Mouse (Mus musculus) left cerebral cortex, adult 8-10 months (tissue): ENCODE data around the gene Car11. TPM values are rescaled to one million over a fixed set of nuclear protein-coding genes. Genes with fewer than 3 reads are reported as not detected.
A peak's percentile ranks its signal among the peaks of the same experiment; 100 is the strongest.
"Not testable (repeated sequence)": the region's sequence is repeated elsewhere in the genome, so short reads cannot be mapped to it uniquely, and the experiment has no call there.

ENCODE experiments used
- DNase-seq, 2 experiments: peaks; one replicate each; pipeline ENCODE4 v3.0.0; 2022; ENCODE audit warnings: low spot score in 2 of 2
- total RNA-seq, 4 experiments: library from RNA; stranded (reverse); gene quantifications; 2 replicates each; pipeline ENCODE4 v1.2.4; 2022

Car11 gene
- 100 to 1,000 TPM; 230 to 247 (median 241) TPM for total RNA-seq

DNA sequence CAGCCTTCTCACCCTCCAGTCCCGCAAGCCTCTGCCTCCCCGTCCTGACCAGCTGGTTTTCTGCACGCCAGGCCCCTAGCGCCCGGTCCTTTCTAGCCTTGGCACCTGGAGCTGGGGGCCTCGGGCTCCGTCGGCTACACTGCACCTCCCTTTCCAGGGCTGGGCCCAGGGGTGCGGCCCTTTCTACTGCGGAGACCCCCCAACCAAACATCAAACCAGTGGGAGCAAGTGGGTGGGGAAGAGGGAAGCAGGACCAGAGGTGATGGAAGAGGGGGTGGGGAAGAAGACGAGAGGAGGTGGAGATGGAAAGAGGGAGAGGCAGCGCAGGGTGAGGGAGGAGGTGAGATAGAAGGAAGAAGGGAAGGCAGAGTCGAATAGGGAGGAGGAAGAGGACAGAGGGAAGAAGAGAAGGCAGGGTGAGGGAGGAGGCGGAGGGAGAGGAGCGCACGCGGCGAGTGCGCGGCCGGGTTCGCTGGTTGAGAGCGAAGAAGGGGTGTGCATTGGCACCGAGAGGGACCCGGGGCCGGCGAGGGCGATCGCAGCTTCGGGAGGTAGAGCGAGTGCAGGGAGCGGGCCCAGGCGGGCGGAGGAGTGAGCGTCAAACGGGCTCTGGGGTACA, at the start of gene Car11:
Car11 (plus strand) TSS at position 321 of the 619 bp plus-strand sequence.
- DNase-seq = peak in 1 of 2 experiments; percentile 48

- not testable (repeated sequence) for DNase-seq
Observed at GRCm38 (mm10) chr7:45650484-45650883, 49.2 kb upstream of the Car11 start.

GRCm38 (mm10) chr7:45654424-45655047, 45.1 kb upstream of the Car11 start:
- no peak for DNase-seq

- DNase-seq = no peak
Observed at GRCm38 (mm10) chr7:45660746-45661478, 38.7 kb upstream of the Car11 start.

DNA sequence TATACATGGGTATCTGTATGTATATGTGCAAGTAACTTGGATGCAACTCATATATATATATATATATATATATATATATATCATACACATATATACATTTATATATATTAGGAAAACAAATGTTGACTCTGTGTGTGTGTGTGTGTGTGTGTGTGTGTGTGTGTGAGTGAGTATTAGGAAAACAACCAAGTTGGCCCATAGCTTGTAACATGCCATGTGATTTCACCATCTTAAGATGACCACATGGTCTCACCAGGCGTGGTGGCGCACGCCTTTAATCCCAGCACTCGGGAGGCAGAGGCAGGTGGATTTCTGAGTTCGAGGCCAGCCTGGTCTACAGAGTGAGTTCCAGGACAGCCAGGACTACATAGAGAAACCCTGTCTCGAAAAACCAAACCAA, 37.9 kb upstream of the Car11 start:
- DNase-seq = not testable (repeated sequence)

DNA sequence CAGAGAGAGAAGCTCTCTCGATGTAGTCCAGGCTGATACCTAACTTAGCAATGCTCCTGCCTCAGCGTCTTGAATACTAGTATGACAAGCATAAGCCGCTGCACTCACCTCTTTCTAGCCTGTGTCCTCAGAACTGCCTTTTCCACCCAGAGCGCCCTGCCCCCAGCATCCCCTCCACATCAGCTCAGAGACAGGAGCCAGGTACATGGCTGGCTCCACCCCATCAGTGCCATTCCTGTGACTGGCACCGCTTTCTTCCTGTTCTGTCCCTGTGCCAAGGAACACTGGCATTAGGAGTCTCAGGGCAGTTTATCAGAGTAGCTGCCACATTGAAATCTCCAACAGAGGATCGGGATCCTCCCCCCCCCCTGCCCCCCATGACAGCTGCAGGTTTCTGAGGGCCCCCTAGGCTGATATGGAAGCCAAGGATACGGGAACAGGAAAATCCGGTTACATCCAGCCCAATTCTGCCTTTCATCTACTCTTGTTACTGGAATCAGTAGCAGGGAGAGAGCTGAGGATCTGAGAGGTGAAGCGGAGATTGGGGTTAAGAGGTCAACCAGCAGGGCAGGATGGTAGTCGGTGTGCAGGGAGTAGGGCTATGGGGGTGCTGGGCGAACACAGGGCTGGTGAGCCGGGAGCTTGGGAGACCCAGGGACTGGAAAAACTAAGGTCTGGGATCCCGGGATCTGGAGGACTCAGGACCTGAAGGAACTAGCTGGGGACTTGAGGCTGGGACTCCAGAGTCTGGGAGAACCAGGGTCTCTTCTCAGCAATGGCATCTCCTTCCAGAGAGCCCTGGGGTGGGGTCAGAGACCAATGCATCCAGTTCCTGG, 34.1 kb upstream of the Car11 start:
- no peak for DNase-seq

DNA sequence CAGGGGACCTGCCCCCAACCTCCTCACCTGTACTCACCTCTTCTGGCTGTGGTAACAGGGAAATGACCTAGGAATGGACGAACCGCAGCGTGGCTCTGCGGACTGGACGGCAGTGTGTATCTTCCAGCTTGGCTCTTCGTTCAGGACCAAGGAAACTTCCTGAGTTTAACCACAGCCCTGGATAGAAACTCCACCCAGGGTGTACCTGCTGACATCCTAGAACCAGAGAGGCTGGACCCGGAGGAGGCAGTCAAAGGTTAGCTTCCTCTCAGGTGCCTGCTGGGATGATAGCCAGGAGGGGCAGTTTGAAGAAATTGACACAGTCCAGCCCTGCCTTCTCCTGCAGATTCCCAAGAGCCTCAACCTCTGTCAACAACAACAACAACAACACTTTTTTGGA, 33.5 kb upstream of the Car11 start, which contains the start of gene Fut2:
Fut2 (minus strand) TSS at position 234 of the 400 bp plus-strand sequence.
- DNase-seq = no peak

DNA sequence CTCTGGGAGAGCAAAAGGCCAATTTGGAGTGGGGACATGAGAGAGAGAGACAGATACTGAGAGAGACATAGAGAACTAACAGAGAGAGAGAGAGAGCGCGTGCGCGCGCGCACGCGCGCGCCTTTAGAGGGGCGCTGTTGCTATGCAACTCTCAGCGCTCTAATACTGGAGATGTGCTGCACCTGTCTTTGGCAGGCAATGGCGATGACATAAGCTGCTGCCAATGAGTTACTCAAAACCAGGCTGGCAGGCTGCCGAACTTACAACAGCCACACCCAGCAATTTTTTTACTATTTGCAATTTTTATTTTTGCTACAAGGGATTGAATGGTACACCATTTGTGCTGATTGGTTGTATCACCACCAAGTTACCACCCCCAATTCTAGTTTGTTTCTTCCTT, 31.9 kb upstream of the Car11 start:
- DNase-seq = no peak

DNA sequence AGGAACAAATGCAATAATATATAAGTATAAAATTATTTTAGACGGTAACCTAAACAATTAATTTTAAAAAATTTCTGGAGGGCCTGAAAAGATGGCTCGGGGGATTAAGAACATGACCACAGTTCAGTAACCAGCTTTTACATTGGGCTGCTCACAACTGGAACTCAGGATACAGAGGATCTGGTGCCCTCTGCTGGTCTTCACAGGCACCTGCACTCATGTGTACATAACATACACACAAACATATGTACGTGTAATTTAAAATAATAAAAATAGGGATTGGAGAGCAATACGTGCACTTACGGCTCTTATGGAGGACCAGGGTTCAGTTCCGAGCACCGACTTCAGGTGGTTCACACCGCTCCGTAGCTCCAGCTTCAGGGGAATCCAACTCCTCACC, 30.7 kb upstream of the Car11 start:
- DNase-seq = no peak

GRCm38 (mm10) chr7:45677627-45678295, 21.9 kb upstream of the Car11 start:
- DNase-seq = no peak

DNA sequence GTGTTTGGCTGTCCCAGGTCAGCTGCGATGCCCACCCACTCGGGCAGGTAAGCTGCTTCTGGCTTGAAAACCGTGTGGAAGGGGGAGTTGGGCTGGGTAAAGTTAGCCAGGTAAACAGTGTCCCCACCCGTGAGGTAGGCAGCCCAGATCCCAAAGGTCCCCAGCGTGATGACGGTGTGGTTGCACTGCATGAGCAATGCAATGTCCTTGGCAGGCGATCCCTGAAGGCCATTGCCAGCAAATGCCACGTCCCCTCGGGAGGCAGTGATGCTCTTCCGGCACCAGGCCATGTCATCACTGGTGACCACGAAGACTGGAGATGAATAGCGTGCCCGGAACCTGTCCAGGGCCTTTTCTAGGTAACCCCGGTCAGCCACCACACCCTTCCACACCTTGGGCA, 21.1 kb upstream of the Car11 start:
- DNase-seq = no peak

DNA sequence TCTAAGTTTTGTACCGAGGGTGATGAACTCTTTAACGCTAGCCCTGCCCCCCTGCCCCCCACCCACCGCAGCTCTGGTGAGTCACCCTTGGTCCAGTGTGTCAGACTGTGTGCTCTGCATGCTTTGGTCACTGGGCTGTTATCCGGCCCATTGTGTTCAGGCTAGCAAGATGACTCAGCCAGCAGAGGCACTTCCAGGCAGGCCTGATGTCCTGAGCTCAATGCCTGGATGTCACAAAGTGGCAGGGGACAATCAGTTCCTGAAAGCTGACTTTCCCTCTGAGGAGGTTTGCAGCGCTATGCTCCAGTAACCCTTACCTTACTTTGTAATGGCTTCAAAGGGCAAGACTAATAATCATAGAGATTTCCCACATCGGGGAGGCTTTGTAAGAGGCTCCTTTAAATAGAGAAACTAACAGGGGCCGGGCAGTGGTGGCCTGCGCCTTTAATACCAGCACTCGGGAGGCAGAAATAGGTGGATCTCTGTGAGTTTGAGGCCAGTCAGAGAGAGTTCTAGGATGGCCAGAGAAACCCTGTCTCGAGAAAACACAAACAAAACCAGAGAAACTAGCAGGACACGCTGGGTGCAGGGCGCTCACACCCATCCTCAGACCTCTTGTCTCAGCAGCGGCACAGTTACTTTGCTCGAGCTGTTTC, 19.5 kb upstream of the Car11 start:
- no peak for DNase-seq

GRCm38 (mm10) chr7:45681046-45681736, 18.5 kb upstream of the Car11 start:
- no peak for DNase-seq

GRCm38 (mm10) chr7:45682144-45683126, 17.2 kb upstream of the Car11 start:
- DNase-seq = peak; percentile 46 to 73

DNA sequence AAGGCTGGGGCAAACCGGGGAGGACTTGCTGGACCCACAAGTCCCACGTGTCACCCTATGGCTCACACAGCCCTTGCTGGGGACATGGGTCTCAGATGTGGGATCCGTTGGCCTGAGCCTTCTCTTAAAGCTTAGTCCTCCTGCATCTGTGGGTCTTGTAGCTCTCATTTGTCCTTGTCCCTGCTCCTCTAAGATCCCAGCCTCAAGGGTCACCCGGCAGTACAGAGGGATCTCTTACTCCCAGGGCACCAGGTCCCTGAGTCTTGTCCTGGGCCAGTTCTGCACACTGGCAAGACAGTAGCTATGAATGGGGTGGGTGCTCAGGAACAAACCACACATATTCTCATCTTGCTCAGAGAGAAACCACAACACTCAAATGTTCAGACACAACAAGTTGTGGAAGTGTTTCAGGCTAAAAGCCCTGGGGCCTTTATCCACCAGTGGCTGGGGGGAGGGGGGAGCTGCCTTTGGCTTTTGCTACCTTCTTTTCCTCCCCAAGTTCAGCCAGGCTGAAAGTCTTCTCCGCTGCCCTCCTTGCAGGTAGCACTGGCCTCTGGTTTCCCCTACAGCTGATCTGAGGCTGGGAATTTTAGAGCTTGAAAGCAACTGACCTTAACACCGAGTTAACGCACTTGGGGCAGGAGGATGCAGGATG, 16.1 kb upstream of the Car11 start, which contains the start of gene Ntn5:
Ntn5 (plus strand) TSS at position 627 of the 655 bp plus-strand sequence.
- no peak for DNase-seq

GRCm38 (mm10) chr7:45685811-45686210, 13.8 kb upstream of the Car11 start:
- DNase-seq = no peak

DNA sequence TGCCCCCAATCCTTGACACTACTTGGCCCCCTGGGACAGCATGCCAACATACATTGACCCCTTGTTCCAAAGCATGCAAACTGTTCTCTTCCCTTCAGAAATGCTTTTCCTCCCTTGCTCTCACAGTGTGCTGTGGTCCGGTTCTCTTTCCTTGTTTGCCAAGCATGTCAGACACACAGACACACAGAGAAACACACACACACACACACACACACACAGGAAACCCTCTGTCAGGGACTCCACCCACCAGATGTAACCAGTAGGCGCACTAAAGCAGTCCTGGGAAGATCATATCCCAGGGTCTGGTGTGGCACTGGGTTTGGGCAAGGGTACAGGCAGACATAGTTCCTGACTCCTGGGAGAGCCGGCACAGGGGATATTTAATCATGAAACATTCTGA, 12.8 kb upstream of the Car11 start:
- DNase-seq = no peak

- DNase-seq = no peak
Observed at GRCm38 (mm10) chr7:45689099-45689498, 10.5 kb upstream of the Car11 start.
